Mouse (Mus musculus) common myeloid progenitor, adult 5-6 weeks (primary cell): ENCODE measurements around the gene Hras. TPM values are rescaled to one million over a fixed set of nuclear protein-coding genes. Genes with fewer than 3 reads are reported as not detected.

Experiments used
- ATAC-seq: replicated peaks from 2 replicates; pipeline ENCODE4 v1.8.0; 2016; ENCODE audit warnings: low read depth, mild to moderate bottlenecking, moderate TSS enrichment, inconsistent platforms; ENCODE audit not compliant: poor library complexity, severe bottlenecking
- total RNA-seq: library from RNA; stranded (forward); fragments of 200-1000, 187-1606 nt; gene quantifications from 2 replicates; pipeline ENCODE4 v1.2.3, GENCODE M21; 2017

Gene Hras
- total RNA-seq, 1 experiment from 2014 or later: 23.5 TPM

DNA sequence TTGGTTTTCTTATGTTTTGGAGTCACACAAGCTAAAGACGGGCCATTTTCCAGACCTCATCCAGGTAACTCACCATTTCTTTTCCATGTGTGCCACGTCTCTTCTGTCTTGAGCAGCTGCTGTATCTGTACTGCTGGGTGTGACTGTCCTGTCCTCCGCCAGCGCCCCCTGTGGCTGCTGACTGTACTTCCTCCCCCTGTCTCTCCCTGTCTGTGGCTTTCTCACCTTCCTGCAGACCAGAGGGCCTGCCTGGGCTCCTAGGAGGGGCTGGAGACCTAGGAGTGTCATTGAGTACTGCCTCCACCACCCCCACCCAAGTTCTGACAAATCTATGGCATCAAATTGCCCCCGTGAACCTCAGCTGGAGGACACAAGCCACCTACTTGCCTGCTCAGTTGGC is 50.7 kb downstream of the Hras start:
- ATAC-seq: peak; percentile 80

DNA sequence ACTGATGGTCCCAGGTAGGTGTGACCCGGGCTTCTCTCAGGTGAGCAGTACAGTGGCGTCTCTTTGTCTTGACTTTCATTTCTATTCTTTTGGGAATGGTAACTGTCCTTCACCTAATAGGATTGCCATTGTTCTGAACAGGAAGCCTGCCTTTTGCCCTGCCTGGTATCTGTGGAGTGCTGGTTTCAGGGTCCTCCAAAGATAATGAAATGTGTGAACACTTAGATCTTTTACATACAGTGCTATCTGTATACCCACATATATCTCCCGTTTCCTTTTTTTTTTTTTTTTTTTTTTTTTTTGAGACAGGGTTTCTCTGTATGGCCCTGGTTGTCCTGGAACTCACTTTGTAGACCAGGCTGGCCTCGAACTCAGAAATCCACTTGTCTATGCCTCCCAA is 52.5 kb downstream of the Hras start:
- no peak for ATAC-seq

Other genes starting within 250 kb of the Hras start
- not detected in 2 replicates for gene Ifitm5, start 243.7 kb downstream of the Hras start, total RNA-seq
- gene Gm45717, start 238.1 kb downstream of the Hras start, total RNA-seq: 0.96 TPM in 1 of 2 replicates, not detected in the other
- 275 and 332 TPM in 2 replicates for gene Ifitm2, start 238.0 kb downstream of the Hras start, total RNA-seq
- gene Ifitm1, start 226.8 kb downstream of the Hras start, total RNA-seq: 120 and 124 TPM in 2 replicates
- 143 and 146 TPM in 2 replicates for gene Ifitm3, start 183.2 kb downstream of the Hras start, total RNA-seq
- gene Ifitm6, start 176.1 kb downstream of the Hras start, total RNA-seq: 8.2 TPM in 1 of 2 replicates, not detected in the other
- not detected in 2 replicates for gene Gm17387, start 164.9 kb downstream of the Hras start, total RNA-seq
- 0.19 and 0.82 TPM in 2 replicates for gene B4galnt4, start 132.9 kb downstream of the Hras start, total RNA-seq
- gene Pkp3, start 115.8 kb downstream of the Hras start, total RNA-seq: 0.19 and 3.4 TPM in 2 replicates
- 17.7 and 26.1 TPM in 2 replicates for gene Sigirr, start 93.4 kb downstream of the Hras start, total RNA-seq
- gene Ano9, start 76.2 kb downstream of the Hras start, total RNA-seq: not detected in 2 replicates
- gene Ptdss2, start 71.6 kb downstream of the Hras start, total RNA-seq: 12.8 and 16.6 TPM in 2 replicates
- gene Rnh1, start 21.1 kb downstream of the Hras start, total RNA-seq: 42.0 and 54.6 TPM in 2 replicates
- 1.2 TPM in 2 replicates for gene Lrrc56, start 152 bp upstream of the Hras start, total RNA-seq
- gene Lmntd2, start 20.1 kb upstream of the Hras start, total RNA-seq: 0.32 and 1.2 TPM in 2 replicates
- 1.8 and 5.9 TPM in 2 replicates for gene Rassf7, start 21.9 kb upstream of the Hras start, total RNA-seq
- gene Phrf1, start 34.8 kb upstream of the Hras start, total RNA-seq: 64.1 and 114 TPM in 2 replicates
- 3.4 and 24.7 TPM in 2 replicates for gene Irf7, start 72.5 kb upstream of the Hras start, total RNA-seq
- not detected in 2 replicates for gene Cdhr5, start 82.8 kb upstream of the Hras start, total RNA-seq
- not detected in 2 replicates for gene Sct, start 85.1 kb upstream of the Hras start, total RNA-seq
- gene Drd4, start 98.0 kb upstream of the Hras start, total RNA-seq: not detected in 2 replicates
- gene Deaf1, start 133.7 kb upstream of the Hras start, total RNA-seq: 18.7 and 29.1 TPM in 2 replicates
- gene Tmem80, start 133.7 kb upstream of the Hras start, total RNA-seq: 7.4 and 9.0 TPM in 2 replicates
- 1.1 TPM in 1 of 2 replicates, not detected in the other for gene Eps8l2, start 144.9 kb upstream of the Hras start, total RNA-seq
- gene Taldo1, start 198.2 kb upstream of the Hras start, total RNA-seq: 295 and 302 TPM in 2 replicates
- gene Gatd1, start 220.1 kb upstream of the Hras start, total RNA-seq: 11.4 and 12.7 TPM in 2 replicates
- gene Cend1, start 235.5 kb upstream of the Hras start, total RNA-seq: not detected in 2 replicates
- gene Slc25a22, start 243.9 kb upstream of the Hras start, total RNA-seq: 4.9 and 11.1 TPM in 2 replicates